Mouse (Mus musculus): ENCODE measurements around the gene Gm21988. TPM values are rescaled to one million over a fixed set of nuclear protein-coding genes. Genes with fewer than 3 reads are reported as not detected.

The Gm21988 gene
- total and polyA plus RNA-seq, 3 experiments = 1.2 to 3.5 (median 3.2) TPM

DNA sequence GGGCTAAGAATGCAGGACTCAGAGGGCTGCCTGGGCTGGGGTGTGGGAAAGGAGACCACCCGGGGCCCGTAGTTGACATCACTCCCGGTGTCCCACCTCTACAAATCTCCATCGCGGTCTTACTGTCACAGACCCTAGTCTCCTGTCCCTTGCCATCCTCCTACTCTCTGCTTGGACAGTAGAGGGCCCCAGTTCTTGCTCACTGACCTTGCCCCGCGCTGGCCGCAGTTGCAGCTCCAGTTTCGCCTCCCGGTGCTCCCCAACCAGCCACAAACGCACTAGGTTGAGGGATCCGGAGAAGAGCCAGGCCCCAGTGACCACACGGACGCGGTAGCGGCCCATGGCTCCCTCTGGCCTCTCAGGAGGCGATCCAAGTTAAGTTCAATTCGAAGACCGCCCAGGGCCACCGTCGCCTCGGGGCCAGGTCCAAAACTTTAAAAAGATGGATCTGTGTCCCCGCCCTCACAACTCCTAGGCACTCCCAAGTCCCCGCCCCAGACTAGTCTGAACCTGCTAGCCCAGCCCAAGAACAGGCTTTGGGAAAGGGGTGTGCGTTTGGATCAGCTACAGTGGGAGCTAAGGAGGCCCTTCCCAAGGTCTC, 15.4 kb upstream of the Gm21988 start, which contains the start of gene Alox12:
TSS of gene Alox12 (minus strand) at position 423 of the 601 bp plus-strand sequence.
- no peak for TF ChIP-seq TAL1 (conservative IDR thresholded peaks at IDR 0.05; ENCODE audit: low read depth, low read length)
- TF ChIP-seq GATA2 (IDR thresholded peaks at IDR 0.05; ENCODE audit: borderline replicate concordance, low read depth, low read length) = no peak
- no peak for TF ChIP-seq CTCF (IDR thresholded peaks at IDR 0.05; ENCODE audit: low read depth, low read length)
- no peak for TF ChIP-seq GATA1 (IDR thresholded peaks at IDR 0.05; ENCODE audit: borderline replicate concordance, low read length)
- TF ChIP-seq POLR2AphosphoS5 (IDR thresholded peaks at IDR 0.05; ENCODE audit: insufficient replicate concordance, low read depth, low read length) = no peak
- H3K9me3 ChIP-seq (replicated peaks) = no peaks in the 10 kb centered on the region
- no peak for ATAC-seq (ENCODE audit: extremely low read depth, insufficient number of reproducible peaks, low FRiP score, poor library complexity, severe bottlenecking)
- H3K36me3 ChIP-seq (replicated peaks) = no peaks in the 10 kb centered on the region
- no peaks in the 10 kb centered on the region for H3K4me1 ChIP-seq (ENCODE audit: insufficient read depth, low read depth, low read length)
- peaks cover 59% of the 10 kb centered on the region for H3K27me3 ChIP-seq (ENCODE audit: insufficient read depth, low read length)
- H3K4me3 ChIP-seq (ENCODE audit: low read depth, low read length) = no peak within 1 kb of the TSS
- DNase-seq (ENCODE audit: low spot score) = no peak

GRCm38 (mm10) chr11:70254337-70254736, 14.7 kb upstream of the Gm21988 start:
- no peak overlapping the region for H3K4me3 ChIP-seq (ENCODE audit: low read depth, low read length)
- no peak for ATAC-seq (ENCODE audit: extremely low read depth, insufficient number of reproducible peaks, low FRiP score, poor library complexity, severe bottlenecking)
- TF ChIP-seq POLR2AphosphoS5 (IDR thresholded peaks at IDR 0.05; ENCODE audit: insufficient replicate concordance, low read depth, low read length) (no peak), TAL1 (conservative IDR thresholded peaks at IDR 0.05; ENCODE audit: low read depth, low read length) (no peak), CTCF (IDR thresholded peaks at IDR 0.05; ENCODE audit: low read depth, low read length) (no peak), GATA1 (IDR thresholded peaks at IDR 0.05; ENCODE audit: borderline replicate concordance, low read length) (no peak), GATA2 (IDR thresholded peaks at IDR 0.05; ENCODE audit: borderline replicate concordance, low read depth, low read length) (no peak)
- no peaks in the 10 kb centered on the region for H3K9me3 ChIP-seq (replicated peaks)
- H3K36me3 ChIP-seq (replicated peaks) = no peaks in the 10 kb centered on the region
- H3K27me3 ChIP-seq (ENCODE audit: insufficient read depth, low read length) = peaks cover 62% of the 10 kb centered on the region
- DNase-seq (ENCODE audit: low spot score) = no peak
- H3K4me1 ChIP-seq (ENCODE audit: insufficient read depth, low read depth, low read length) = no peaks in the 10 kb centered on the region

DNA sequence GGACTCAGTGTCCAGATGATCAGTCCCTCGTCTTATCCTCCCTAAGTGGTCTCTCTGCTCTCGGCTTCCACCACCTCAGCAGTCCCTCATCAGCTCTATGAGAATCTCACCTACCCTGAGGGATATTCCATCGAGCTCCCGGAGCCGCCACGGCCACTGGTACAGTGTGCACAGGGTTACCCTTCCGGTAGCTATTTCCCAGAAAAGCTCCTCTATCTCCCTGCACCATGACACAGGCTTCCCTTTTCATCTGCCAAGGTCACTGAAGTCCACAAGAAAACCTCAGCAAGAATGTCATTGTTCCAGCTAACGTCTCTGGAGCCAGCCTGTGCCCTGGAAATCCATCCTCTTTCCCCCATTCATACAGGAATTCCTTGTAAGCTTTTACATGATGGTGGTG, 12.2 kb upstream of the Gm21988 start:
- no peak for DNase-seq (ENCODE audit: low spot score)
- H3K27me3 ChIP-seq (ENCODE audit: insufficient read depth, low read length) = peaks cover 56% of the 10 kb centered on the region
- no peaks in the 10 kb centered on the region for H3K36me3 ChIP-seq (replicated peaks)

GRCm38 (mm10) chr11:70250150-70250549, 10.5 kb upstream of the Gm21988 start:
- peaks cover 57% of the 10 kb centered on the region for H3K27me3 ChIP-seq (ENCODE audit: insufficient read depth, low read length)
- no peak overlapping the region for H3K4me3 ChIP-seq (ENCODE audit: low read depth, low read length)
- no peaks in the 10 kb centered on the region for H3K9me3 ChIP-seq (replicated peaks)
- H3K36me3 ChIP-seq (replicated peaks) = no peaks in the 10 kb centered on the region
- peaks cover 2% of the 10 kb centered on the region; the same call in 1 of the 2 replicates for H3K4me1 ChIP-seq (ENCODE audit: insufficient read depth, low read depth, low read length)
- TF ChIP-seq TAL1 (conservative IDR thresholded peaks at IDR 0.05; ENCODE audit: low read depth, low read length) (no peak), GATA2 (IDR thresholded peaks at IDR 0.05; ENCODE audit: borderline replicate concordance, low read depth, low read length) (no peak), POLR2AphosphoS5 (IDR thresholded peaks at IDR 0.05; ENCODE audit: insufficient replicate concordance, low read depth, low read length) (no peak), CTCF (IDR thresholded peaks at IDR 0.05; ENCODE audit: low read depth, low read length) (no peak)
- ATAC-seq (ENCODE audit: extremely low read depth, insufficient number of reproducible peaks, low FRiP score, poor library complexity, severe bottlenecking) (no peak), DNase-seq (ENCODE audit: low spot score) (no peak)

More for the DNA sequence above, 12.2 kb upstream of the Gm21988 start:
- H3K4me1 ChIP-seq (ENCODE audit: insufficient read depth, low read depth, low read length) = no peaks in the 10 kb centered on the region; the same call in 1 of the 2 replicates
- H3K9me3 ChIP-seq (replicated peaks) = no peaks in the 10 kb centered on the region
- no peak for ATAC-seq (ENCODE audit: extremely low read depth, insufficient number of reproducible peaks, low FRiP score, poor library complexity, severe bottlenecking)
- TF ChIP-seq CTCF (IDR thresholded peaks at IDR 0.05; ENCODE audit: low read depth, low read length) = no peak
- TF ChIP-seq TAL1 (conservative IDR thresholded peaks at IDR 0.05; ENCODE audit: low read depth, low read length) = no peak
- no peak for TF ChIP-seq GATA2 (IDR thresholded peaks at IDR 0.05; ENCODE audit: borderline replicate concordance, low read depth, low read length)
- no peak for TF ChIP-seq POLR2AphosphoS5 (IDR thresholded peaks at IDR 0.05; ENCODE audit: insufficient replicate concordance, low read depth, low read length)
- TF ChIP-seq GATA1 (IDR thresholded peaks at IDR 0.05; ENCODE audit: borderline replicate concordance, low read length) = no peak
- H3K4me3 ChIP-seq (ENCODE audit: low read depth, low read length) = no peak overlapping the region

DNA sequence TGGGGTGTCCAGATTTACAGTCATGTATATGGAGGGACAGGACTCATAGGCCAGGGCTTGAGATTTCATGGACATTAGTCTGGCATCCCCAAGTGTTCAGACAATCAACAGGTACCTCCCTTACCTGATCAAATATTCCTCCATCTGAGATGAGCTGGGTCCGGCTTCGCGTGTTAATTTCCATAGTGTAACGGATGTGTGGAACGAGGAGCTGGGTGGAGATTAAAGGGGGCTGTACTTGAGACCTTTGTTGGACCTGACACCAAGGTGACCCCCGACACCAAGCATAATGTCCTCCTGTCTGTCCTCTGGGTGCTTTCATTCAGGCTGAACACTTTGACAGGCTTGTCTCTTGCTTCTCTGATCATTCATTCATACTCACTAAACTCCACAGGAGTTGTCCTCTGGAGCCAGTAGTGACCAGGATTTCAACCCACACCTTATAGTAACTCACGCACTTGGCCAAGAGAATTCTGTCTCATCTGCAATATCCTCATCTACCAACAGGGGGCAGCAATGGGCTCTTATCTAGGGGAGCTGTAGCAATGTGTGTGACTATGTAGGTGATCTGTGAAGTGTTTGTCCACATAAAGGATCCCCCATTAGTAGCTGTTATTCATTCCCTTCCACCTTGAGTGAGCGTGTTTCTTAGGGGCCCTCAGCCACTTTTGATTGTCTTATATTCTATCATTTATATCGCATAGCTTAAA, 7.7 kb upstream of the Gm21988 start:
- Histone ChIP-seq H3K9me3 (replicated peaks) (no peaks in the 10 kb centered on the region), H3K4me3 (ENCODE audit: low read depth, low read length) (no peak overlapping the region), H3K4me1 (ENCODE audit: insufficient read depth, low read depth, low read length) (peaks cover 5% of the 10 kb centered on the region; the same call in 1 of the 2 replicates), H3K36me3 (replicated peaks) (no peaks in the 10 kb centered on the region), H3K27me3 (ENCODE audit: insufficient read depth, low read length) (peaks cover 50% of the 10 kb centered on the region)
- ATAC-seq (ENCODE audit: extremely low read depth, insufficient number of reproducible peaks, low FRiP score, poor library complexity, severe bottlenecking) (no peak), DNase-seq (ENCODE audit: low spot score) (peak; percentile 43)
- no peak for TF ChIP-seq GATA2 (IDR thresholded peaks at IDR 0.05; ENCODE audit: borderline replicate concordance, low read depth, low read length)
- peak; percentile 93 for TF ChIP-seq CTCF (IDR thresholded peaks at IDR 0.05; ENCODE audit: low read depth, low read length)
- TF ChIP-seq POLR2AphosphoS5 (IDR thresholded peaks at IDR 0.05; ENCODE audit: insufficient replicate concordance, low read depth, low read length) = no peak
- TF ChIP-seq TAL1 (conservative IDR thresholded peaks at IDR 0.05; ENCODE audit: low read depth, low read length) = no peak

GRCm38 (mm10) chr11:70242591-70242990, 3.0 kb upstream of the Gm21988 start:
- Histone ChIP-seq H3K9me3 (replicated peaks) (no peaks in the 10 kb centered on the region), H3K27me3 (ENCODE audit: insufficient read depth, low read length) (peaks cover 29% of the 10 kb centered on the region), H3K4me3 (ENCODE audit: low read depth, low read length) (no peak overlapping the region), H3K36me3 (replicated peaks) (peaks cover 5% of the 10 kb centered on the region), H3K4me1 (ENCODE audit: insufficient read depth, low read depth, low read length) (peaks cover 31% of the 10 kb centered on the region)
- no peak for ATAC-seq (ENCODE audit: extremely low read depth, insufficient number of reproducible peaks, low FRiP score, poor library complexity, severe bottlenecking)
- no peak for DNase-seq (ENCODE audit: low spot score)
- no peak for TF ChIP-seq POLR2AphosphoS5 (IDR thresholded peaks at IDR 0.05; ENCODE audit: insufficient replicate concordance, low read depth, low read length)
- no peak for TF ChIP-seq GATA2 (IDR thresholded peaks at IDR 0.05; ENCODE audit: borderline replicate concordance, low read depth, low read length)
- no peak for TF ChIP-seq TAL1 (conservative IDR thresholded peaks at IDR 0.05; ENCODE audit: low read depth, low read length)
- no peak for TF ChIP-seq CTCF (IDR thresholded peaks at IDR 0.05; ENCODE audit: low read depth, low read length)
- no peak for TF ChIP-seq GATA1 (IDR thresholded peaks at IDR 0.05; ENCODE audit: borderline replicate concordance, low read length)

Measured in G1E (cell line).